Mouse (Mus musculus): Measurements from ENCODE around the gene Nav2.

Gene Nav2

DNA sequence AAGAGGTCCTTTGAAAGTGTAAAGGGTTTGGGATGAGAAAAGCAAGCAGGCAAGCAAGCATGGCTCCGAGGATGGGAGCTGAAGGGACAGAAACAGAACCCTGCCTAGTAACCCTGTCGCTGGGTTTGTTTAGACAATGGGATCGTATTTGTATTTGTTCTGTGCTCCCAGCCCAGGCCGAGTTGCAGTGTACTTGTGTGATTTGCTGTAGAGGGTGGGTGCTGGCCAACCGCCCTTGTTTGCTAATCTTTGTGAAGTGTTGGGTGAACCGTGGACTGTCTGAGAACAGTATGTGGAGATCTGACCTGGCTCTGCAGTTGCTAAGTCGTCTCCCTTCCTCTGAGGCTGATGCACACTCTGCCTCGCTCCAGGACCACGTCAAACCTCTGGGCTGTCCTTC lies 253.6 kb downstream of the Nav2 start:
- DNase-seq (ENCODE audit: low read depth), result no peak

GRCm38 (mm10) chr7:49163789-49164188 lies 255.3 kb downstream of the Nav2 start:
- DNase-seq (ENCODE audit: low read depth), result no peak

DNA sequence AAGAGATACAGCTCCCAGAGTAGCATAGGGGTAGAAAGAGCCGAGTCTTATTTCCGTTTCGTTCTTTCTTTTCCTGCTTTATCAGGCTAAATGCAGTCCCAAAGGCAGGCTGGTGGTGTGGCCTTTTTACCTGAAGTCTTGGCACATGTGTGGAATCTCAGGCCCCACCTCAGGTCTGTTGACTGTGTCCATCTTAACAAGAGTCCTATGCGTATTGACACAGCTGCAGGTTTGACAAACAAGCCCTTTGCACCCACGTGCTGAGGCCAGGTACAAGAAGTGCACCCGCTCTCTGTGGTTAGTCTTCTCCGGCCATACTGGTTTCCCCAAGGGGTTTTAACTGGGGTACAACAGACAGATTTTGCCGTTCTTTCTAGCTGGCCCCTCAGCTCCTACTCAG lies 256.4 kb downstream of the Nav2 start:
- no peak for DNase-seq (ENCODE audit: low read depth)

- no peak for DNase-seq (ENCODE audit: low read depth)
These were observed 264.4 kb downstream of the Nav2 start for GRCm38 (mm10) chr7:49172926-49173325.

DNA sequence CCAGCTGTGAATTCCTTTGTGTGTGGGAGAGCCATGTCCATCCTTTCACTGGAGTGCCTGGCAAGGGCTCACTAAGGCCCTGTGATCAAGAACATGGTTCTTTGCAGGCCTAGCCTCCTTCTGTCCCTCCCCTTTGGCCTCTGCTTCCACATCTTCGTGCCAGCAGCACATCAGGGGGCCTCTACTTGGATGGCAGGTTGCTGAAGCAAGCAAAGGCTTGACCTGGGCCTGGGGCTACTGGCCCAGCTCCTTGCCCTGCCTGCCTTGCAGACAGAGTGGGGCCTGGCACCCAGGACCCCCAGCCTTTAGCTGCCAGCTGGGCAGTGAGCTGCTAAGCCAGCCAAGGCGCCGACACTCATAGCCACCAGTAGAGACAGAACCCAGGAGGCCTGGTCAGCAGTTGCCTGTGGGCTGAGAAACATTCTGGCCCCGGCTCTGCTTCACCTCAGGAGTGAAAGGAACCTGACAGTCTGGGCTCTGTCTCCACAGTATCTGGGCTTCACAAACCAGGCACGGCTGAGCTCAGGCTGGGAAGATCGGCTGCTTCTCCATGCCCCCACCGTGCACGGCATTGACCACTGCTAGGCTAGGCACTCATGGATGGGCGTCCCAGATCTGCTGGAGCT lies 267.4 kb downstream of the Nav2 start:
- no peak for DNase-seq (ENCODE audit: low read depth)

DNA sequence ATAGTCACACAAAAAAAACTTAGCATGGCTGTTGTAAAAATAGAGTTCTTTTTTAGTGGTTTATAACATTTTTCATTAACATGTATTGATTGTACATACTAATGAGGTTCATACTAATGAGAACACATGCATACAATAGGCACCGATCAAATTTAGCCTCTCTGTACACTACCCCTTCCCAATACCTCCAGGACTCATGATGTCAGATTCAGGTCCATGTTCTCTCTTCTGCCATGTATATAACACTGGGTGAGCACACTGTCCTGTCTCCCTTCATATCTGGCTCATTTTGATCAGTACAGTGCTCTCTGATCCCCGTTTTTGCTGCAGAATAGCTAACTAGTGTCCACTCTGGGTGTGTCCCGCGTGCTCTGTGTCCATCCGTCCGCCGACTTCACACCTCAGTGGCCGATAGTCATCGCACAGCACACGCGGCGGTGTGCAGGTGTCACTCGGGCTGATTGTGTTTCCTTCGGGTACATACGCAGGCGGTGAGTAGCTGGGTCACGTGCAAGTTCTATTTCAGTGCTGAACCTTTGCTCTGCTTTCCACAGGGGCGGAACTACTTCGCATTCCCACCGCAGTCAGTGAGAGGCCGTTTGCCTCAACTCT lies 268.2 kb downstream of the Nav2 start:
- DNase-seq (ENCODE audit: low read depth), result no peak

GRCm38 (mm10) chr7:49178217-49178616 lies 269.7 kb downstream of the Nav2 start:
- DNase-seq (ENCODE audit: low read depth), result no peak

DNA sequence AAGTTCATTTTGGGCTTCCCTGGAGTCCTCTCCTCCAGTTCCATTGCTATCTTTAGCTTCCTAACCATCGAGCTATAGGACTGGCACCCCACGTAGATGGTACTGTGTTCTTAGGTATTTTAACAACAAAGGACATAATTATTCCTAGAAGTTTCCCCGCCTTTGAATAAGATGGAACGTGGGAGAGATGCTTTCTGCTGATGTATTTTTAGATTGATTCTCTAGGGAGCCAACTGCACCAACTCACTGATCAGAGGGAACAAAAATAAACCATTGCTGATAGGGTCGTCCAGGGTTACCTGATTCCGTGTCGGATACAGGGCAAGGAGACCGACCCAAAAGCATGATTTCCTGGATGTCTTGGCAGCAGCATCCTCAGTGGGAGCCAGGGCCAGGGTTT lies 272.5 kb downstream of the Nav2 start:
- DNase-seq (ENCODE audit: low read depth), result no peak

DNA sequence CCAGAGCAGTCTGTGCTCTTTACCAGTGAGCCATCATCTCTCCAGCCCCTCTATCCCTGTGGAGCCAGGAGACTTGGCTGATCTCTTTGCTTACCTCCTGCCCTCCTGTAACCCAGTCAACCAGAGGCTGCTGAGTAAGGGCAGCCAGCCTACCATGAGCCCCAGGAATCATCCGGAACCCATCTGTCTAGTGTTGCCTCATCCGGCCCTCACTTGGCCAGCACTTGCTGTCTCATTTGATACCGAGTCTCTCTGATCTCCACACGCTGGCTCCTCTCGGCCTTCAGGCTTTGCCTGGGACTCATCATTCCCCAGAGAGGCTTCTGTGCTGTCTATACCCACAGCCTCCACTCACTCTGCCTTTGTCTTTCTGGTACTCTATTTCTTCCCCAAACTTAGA lies 273.9 kb downstream of the Nav2 start:
- DNase-seq (ENCODE audit: low read depth), result no peak

DNA sequence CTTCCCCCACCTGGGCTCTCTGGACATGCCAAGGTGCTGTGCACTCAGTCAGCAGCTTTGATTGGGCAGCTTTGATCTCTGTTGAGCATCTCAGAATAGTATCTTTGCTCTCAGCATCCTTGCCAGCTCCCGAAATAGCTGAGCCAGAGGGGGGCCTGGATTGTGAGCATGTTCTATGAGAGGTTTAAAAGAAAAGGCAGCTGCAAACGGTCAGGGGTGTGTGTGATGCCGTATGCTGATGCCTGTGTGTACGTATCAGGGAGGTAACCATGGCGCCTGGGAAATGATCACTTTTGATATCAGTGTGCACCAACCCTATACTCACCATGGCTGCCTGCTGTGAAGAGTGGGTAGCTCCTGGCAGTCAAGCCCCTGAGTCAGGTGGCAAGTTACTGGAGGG lies 275.2 kb downstream of the Nav2 start:
- DNase-seq (ENCODE audit: low read depth), result no peak

- DNase-seq (ENCODE audit: low read depth), result no peak
These were observed 277.5 kb downstream of the Nav2 start for GRCm38 (mm10) chr7:49185991-49186390.

DNA sequence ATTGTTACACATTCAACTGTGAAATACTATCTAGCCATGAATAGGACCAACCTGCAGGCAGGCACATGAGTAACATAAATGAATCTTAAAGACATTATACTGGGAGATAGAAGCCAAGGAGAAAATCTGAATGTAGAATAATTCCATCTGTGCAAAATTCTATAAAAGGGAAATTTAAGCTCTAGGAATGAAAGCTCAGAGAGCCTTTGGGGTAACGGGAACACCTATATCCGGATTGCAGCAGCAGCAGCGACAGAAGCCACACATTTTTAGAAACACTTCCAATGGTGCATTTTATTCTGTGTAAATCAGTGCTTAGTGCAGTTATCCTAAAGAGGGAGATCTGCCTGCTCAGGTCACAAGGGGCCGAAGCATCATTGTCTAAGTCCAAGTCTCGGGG lies 280.8 kb downstream of the Nav2 start:
- no peak for DNase-seq (ENCODE audit: low read depth)

DNA sequence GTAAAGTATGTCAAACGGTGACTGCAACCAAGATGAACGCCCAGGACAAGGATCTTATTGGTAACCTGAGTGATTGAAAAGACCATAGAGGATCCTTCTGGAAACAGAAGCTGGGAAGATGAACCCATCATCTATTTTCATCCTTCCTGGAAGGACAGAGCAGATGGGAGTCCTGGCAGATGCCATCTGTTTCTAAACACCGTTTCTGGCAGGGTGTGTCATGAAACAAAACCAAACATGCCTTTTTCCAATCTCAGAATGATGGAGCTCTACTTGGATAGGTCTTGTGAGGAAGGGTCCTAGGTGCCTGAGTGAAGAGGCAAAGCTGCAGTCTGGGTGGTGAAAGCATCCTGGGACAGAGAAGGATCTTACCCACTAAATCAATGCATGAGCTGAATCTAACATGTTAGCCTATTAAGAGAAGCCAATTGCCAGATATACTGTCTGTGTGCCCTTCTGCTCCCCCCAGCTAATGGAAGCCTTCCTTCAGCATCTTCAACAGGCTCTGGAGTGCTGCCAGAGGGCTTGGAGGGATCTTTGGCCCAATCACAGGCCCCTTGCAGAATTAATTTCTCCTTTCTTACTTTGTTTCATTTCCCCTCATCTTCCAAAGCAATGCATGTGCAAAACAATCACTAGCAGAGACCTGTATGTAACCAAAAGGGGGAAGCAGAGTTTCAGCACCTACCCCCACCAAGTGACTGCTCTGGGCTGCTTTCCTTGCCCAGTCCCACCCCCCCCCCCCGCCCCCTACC lies 281.9 kb downstream of the Nav2 start:
- DNase-seq (ENCODE audit: low read depth), result no peak

GRCm38 (mm10) chr7:49191081-49191678 lies 282.7 kb downstream of the Nav2 start:
- DNase-seq (ENCODE audit: low read depth), result no peak

DNA sequence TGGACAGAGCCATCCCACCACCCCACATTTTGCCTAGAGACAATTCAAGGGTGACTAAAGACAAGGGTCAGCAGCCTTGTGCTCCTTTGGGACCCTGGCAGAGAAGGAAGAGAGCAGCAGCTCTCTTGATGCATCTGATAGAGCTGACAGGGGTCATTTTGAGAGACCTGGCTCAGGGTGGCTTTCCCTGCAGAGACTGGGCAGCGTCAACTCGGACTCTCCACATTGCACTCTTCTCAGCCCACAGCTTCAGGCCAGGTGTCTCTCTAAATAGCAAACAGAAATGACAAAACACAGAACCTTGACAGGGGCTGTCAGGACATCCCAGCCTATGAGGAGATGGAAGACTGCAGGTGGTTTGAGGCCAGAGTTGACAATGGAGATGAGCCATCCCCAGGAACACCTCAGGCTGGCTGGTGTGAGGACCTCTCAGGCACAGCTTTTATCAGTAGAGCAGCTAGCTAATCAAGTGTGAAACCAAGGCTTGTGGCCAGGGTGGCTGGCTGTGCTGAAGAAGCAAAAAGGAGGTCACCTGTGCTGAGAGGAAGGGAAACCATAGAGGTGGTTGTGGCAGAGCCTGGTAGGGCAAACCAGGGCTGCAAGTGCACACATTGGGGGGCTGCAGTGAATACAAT lies 283.7 kb downstream of the Nav2 start:
- no peak for DNase-seq (ENCODE audit: low read depth)

DNA sequence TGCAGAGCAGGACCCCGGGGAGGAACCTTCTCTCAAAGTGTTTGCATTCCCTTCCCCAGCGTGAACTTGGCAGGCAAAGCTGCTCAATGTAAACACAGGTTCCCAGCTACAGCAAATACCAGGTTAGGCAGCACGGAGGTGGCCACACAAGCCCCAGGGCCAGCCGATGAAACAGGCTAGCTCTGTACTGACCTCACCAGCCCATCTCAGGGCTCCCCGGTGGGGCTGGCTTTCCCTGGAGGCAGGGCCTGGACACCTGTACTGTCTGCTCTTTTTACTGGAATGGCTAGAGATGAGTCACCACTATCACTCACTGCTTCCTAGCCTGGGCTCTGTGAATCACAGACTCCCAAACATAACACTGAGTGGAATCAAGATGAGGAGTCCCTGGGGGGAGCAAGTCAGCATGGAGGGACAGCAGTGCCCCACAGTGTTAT lies 287.2 kb downstream of the Nav2 start:
- DNase-seq (ENCODE audit: low read depth), result no peak

GRCm38 (mm10) chr7:49199366-49199765 lies 290.9 kb downstream of the Nav2 start:
- DNase-seq (ENCODE audit: low read depth), result no peak

DNA sequence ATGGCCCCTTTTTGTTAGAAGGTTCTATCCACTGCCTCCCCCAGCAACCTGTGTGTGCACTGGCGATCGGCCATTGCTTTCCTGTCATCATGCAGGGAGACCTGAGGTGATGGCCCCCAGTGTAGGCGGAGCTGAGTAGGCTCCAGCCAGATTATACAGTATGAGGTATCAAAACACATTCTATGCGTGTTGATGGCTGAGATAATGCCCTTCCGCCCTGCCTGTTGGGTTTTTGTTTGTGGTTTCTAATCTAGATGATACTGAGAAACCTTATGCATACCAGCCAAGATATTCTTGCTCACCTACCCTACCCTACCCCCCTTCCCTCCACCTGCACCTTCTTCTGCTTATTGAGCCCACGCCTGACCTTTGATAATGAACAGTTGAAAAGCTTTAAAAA lies 291.8 kb downstream of the Nav2 start:
- DNase-seq (ENCODE audit: low read depth), result no peak

DNA sequence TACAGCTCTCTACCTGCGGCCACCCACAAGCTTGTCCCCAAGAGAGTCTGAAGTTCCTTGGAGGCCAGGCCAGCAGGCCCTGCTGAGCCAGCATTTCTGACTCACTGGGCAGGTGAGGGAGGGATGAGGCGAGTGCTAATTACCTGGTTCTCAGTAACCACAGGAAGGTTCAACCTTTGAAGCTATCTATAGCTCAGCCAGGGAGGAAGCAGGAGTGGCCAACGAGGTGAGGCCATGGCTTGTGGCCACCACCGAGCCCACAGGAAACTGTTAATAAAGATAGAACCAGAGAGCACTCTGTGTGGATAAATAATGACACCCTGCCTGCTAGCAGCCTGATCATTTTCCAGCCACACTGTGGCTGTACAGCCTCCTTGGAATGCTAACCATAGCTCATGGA lies 294.5 kb downstream of the Nav2 start:
- no peak for DNase-seq (ENCODE audit: low read depth)

DNA sequence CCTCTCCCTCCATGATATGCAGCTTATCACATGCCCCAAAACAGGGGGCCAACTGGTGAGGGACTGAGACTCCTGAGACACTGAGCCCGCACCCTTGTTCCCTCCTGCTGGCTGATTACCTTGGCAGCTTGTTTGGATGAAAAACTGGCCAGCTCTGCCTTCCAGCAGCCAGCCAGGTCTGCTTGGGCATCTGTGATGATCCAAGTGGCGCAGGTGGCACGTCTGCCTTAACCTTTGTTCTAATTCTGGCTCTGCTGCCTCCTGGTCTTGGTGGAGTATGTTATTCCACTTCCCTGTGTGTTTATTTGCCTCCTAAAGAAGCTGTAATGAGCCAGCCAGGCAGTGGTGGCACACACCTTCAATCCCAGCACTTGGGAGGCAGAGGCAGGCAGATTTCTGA lies 296.3 kb downstream of the Nav2 start:
- no peak for DNase-seq (ENCODE audit: low read depth)

DNA sequence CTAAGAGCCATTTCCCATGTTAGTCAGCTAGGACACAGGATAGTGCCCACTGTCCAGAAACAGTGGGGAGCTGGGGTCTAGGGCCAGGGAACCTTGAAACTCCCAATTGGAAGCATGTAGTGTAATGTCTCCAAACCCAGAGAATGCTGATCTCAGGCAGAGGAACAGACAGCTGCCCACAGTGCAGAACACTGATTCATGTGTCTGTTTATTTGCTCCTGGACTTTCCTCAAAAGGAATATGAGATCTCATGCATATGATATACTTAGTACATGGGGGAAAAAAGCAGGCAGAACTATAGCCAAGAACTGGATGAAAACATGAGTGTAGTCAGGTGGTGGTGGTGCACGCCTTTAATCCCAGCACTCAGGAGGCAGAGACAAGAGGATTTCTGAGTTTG lies 297.0 kb downstream of the Nav2 start:
- DNase-seq (ENCODE audit: low read depth), result no peak

DNA sequence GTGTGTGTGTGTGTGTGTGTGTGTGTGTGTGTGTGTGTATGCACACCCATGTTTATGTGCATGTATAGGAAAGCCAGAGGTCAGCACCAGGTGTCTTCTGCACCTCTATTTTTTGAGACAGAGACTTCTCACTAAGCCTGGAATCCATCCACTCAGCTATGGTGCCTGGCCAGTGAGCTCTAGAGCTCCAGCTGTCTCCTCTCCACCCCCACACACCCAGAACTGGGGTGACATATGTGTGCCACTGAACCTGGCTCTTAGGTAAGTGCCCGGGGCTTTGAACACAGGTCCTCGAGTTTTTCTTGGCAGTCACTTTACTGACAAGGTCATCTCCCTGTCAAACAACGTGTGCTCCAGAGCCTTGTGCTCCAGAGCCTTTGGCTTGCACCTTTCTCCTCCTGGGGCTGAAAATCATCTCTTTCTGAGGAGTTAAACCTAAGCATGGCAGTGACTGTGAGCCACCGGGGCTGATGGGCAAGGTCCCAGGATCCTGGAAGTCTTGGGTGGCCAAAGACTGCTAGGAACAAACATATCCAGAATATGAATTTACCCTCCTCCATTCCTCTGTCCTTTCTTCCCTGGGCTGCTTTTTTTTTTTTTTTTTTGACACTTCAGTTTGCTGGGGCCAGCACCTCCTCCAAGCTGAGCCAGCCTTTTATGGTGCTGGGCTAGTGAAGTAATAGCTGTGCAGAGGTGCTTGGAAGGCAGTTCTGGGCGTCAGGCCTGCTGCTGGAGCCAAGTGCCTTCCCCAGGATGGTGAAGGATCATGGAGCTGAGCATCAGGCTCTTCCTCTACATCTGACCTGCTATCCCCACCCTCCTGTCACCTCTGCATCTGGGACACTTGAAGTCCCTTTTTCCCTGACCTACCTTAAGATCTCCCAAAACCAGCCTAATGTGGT lies 298.5 kb downstream of the Nav2 start:
- DNase-seq (ENCODE audit: low read depth), result no peak

Measured in fibroblast of lung, adult 2 months (primary cell).